Mouse (Mus musculus): ENCODE data around the gene Zfp853.
A peak's percentile ranks its signal among the peaks of the same experiment; 100 is the strongest.

Gene Zfp853

GRCm38 (mm10) chr5:143293404-143293803 is at the start of gene Zfp853:
Gene Zfp853 (minus strand): TSS chr5:143293623.
- DNase-seq (ENCODE audit: low read depth, low spot score), result no peak

- no peak for DNase-seq (ENCODE audit: low read depth, low spot score)
These were observed 46.2 kb upstream of the Zfp853 start for GRCm38 (mm10) chr5:143339603-143340002.

- DNase-seq (ENCODE audit: low read depth, low spot score), result peak; percentile 36
These were observed 43.1 kb upstream of the Zfp853 start for GRCm38 (mm10) chr5:143336559-143336958.

GRCm38 (mm10) chr5:143335089-143335460 is 41.7 kb upstream of the Zfp853 start:
- DNase-seq (ENCODE audit: low read depth, low spot score), result no peak

- no peak for DNase-seq (ENCODE audit: low read depth, low spot score)
These were observed 41.1 kb upstream of the Zfp853 start for GRCm38 (mm10) chr5:143334418-143335088.

- DNase-seq (ENCODE audit: low read depth, low spot score), result peak; percentile 82
These were observed 40.4 kb upstream of the Zfp853 start for GRCm38 (mm10) chr5:143333872-143334271.

- peak; percentile 89 for DNase-seq (ENCODE audit: low read depth, low spot score)
These were observed 35.5 kb upstream of the Zfp853 start, which contains the start of gene Zdhhc4 for GRCm38 (mm10) chr5:143328690-143329495. Gene Zdhhc4 (minus strand): TSS chr5:143329256.

- DNase-seq (ENCODE audit: low read depth, low spot score), result peak; percentile 79
These were observed 23.8 kb upstream of the Zfp853 start for GRCm38 (mm10) chr5:143317288-143317610.

GRCm38 (mm10) chr5:143316605-143317287 is 23.3 kb upstream of the Zfp853 start:
- no peak for DNase-seq (ENCODE audit: low read depth, low spot score)

- DNase-seq (ENCODE audit: low read depth, low spot score), result no peak
These were observed 22.1 kb upstream of the Zfp853 start for GRCm38 (mm10) chr5:143315514-143315888.

GRCm38 (mm10) chr5:143314730-143315513 is 21.5 kb upstream of the Zfp853 start, which contains the start of gene E130309D02Rik:
Gene E130309D02Rik (minus strand): TSS chr5:143315360.
- DNase-seq (ENCODE audit: low read depth, low spot score), result peak; percentile 95

GRCm38 (mm10) chr5:143314183-143314729 is 20.8 kb upstream of the Zfp853 start:
- no peak for DNase-seq (ENCODE audit: low read depth, low spot score)

- DNase-seq (ENCODE audit: low read depth, low spot score), result peak; percentile 82
These were observed 18.5 kb upstream of the Zfp853 start for GRCm38 (mm10) chr5:143311886-143312285.

GRCm38 (mm10) chr5:143309916-143310315 is 16.5 kb upstream of the Zfp853 start:
- DNase-seq (ENCODE audit: low read depth, low spot score), result no peak

- no peak for DNase-seq (ENCODE audit: low read depth, low spot score)
These were observed 15.4 kb upstream of the Zfp853 start for GRCm38 (mm10) chr5:143308825-143309224.

- DNase-seq (ENCODE audit: low read depth, low spot score), result no peak
These were observed 10.8 kb upstream of the Zfp853 start for GRCm38 (mm10) chr5:143304251-143304650.

GRCm38 (mm10) chr5:143301296-143301695 is 7.9 kb upstream of the Zfp853 start:
- no peak for DNase-seq (ENCODE audit: low read depth, low spot score)

- DNase-seq (ENCODE audit: low read depth, low spot score), result peak; percentile 55
These were observed 6.3 kb upstream of the Zfp853 start for GRCm38 (mm10) chr5:143299686-143300085.

- DNase-seq (ENCODE audit: low read depth, low spot score), result peak; percentile 39
These were observed 5.0 kb upstream of the Zfp853 start for GRCm38 (mm10) chr5:143298391-143298790.

GRCm38 (mm10) chr5:143297986-143298385 is 4.6 kb upstream of the Zfp853 start:
- no peak for DNase-seq (ENCODE audit: low read depth, low spot score)

- DNase-seq (ENCODE audit: low read depth, low spot score), result no peak
These were observed 1.9 kb upstream of the Zfp853 start for GRCm38 (mm10) chr5:143295330-143295729.
